9 mouse cellular contexts compared by ENCODE assay signal in the genomic region with DNA sequence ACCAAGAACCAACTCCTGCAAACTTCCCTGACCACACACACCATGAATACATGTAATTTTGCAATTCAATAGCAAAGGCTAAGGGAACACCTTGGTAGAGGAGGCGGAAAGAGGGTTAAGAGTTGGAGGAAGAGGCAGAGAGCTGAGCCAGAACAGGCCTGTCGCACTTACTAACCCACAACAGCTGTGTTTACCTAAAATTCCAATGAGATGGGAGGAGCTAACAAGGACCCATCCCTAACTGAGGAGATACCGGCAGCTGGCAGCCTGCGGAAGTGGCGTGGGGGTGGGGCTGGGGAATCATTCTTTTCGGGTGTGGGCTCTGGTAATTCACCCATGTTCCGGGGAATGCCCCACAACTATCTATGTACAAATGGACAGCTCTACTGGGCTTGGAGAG.
A peak's percentile ranks its signal among the peaks of the same experiment; 100 is the strongest.
DNase-seq lines count a peak whose midpoint lies in the region.
"Had no signal": no experiment of that assay in that cellular context is flagged by ENCODE, and none has a peak within 500 bp of the region (broad histone marks: within the 10 kb centered on the region; RNA-seq: fewer than 3 reads in every experiment).

No protein-coding gene starts in this region.

- DNase-seq in kidney, postnatal 14 days = peak; percentile 9
- no peak for DNase-seq in kidney, adult 11 months
- DNase-seq in embryo, embryonic 10.5 days (ENCODE audit: low spot score) = peak; percentile 28
- peak; percentile 12 to 21 for DNase-seq in kidney, postnatal 36 days
- DNase-seq in lung, postnatal 4 days = peak; percentile 24 to 49
- DNase-seq in ovary, postnatal 36 days (ENCODE audit: low spot score) = no peak
- no peak for DNase-seq in frontal cortex, postnatal 10 days (ENCODE audit: low spot score in 2 of 2)
- no peak for DNase-seq in cerebellum, adult 11-12 months
- DNase-seq: cerebellum, adult 18-20 months had no signal

Comparison
In these comparisons a context has a peak if more than half of its experiments do, and no peak if none do; other contexts are left out.
1. DNase-seq: peak in kidney, postnatal 14 days (single experiment), embryo, embryonic 10.5 days (single experiment), kidney, postnatal 36 days (2 of 2) and lung, postnatal 4 days (2 of 2); none in kidney, adult 11 months (single experiment), ovary, postnatal 36 days (single experiment), frontal cortex, postnatal 10 days (0 of 2) and cerebellum, adult 11-12 months (single experiment).